Mouse (Mus musculus): Measurements from ENCODE around the gene Rpl7l1.

The Rpl7l1 gene

DNA sequence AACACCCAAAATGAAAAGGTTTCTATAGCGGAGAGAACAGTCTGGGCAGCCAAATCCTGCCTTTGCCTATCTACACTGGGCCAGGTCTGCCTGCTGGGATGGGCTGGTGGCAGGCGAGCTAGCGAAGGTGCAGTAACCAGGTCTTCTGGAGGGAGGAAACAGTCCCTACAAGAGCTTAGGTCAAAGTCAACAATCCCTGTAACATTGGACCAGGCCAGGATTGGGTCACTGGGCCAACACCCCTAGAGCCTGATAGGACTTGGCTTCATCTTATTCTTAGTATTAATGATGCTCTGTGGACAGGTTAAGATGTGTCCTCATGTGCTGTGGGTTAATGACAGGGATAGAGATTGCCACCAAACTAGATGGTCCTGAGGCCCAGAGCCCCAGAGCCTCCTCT is 48.4 kb downstream of the Rpl7l1 start:
- no peak for DNase-seq

DNA sequence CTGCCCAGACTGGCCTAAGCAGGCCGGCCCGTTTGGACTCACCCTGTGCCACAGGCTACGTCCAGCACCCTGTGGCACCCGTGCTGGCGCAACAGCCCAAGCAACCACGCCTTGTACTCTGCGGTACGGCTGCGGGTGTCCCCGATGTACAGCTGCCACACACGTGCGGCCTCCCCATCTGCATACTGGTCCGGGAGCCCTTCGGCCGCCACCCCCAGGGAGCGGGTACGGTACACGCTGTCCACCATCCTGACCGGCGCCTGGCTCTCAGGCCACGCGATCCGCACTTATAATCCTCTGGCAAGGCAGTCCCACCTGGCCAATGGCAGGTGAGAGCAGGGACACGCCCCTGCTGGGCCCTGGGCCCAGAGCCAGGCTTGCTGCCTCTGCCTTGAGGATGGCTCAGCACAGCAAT is 53.6 kb downstream of the Rpl7l1 start, which contains the start of gene Gnmt:
Gene Gnmt, minus strand, starts transcription at position 265 of the 415 bp plus-strand sequence.
- peak; percentile 94 for DNase-seq

DNA sequence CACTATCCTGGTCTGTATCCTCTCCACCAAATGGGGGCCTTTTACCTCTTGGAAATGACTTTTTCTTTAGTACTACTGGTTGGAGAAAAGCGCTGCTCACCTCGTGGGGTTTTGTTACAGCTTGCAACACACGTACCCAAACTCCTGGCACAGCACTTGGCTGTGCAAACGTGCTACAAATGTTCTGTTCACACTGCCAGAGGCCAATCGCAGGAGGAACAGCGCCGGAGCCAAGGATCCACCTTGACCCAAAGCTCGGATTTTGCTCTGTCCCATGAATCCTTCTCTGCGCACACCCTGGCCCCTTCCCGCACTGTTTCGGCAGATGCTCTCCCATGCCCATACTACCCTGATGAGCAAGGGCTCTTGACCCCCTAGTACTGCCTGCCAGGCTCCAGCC is 54.0 kb downstream of the Rpl7l1 start:
- DNase-seq: no peak

DNA sequence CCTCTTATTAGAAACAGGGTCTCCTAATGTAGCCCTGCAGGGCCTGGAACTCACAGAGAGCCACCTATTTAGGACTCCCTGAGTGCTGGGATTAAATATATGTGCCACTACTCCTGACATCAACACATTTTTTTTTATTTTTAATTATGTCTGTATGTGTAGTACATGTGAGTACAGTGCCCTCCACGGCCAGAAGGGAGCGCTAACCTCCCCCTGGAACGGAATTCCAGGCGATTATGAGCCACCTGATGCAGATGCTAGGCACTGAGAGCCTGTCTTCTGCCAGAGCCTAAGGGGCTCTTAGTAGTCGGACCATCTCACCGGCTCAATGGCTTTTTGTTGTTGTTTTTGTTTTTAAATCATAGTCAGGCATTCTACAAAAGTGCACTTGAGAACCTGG is 54.5 kb downstream of the Rpl7l1 start:
- no peak for DNase-seq

DNA sequence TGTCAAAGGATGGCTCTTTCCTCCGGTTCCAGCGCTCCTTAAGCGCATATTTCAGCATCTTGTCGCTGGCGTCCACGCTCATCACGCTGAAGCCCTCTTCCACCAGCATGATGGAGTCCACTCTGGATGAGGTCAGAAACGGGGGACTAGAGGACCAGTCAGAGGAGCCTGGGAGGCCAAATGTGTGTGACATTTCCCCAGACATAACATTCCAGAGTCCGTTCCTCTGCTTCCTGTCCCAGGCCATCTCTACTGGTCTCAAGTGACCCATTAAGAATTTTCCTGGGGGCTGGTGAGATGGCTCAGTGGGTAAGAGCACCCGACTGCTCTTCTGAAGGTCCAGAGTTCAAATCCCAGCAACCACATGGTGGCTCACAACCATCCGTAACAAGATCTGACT is 55.2 kb downstream of the Rpl7l1 start:
- DNase-seq: no peak

DNA sequence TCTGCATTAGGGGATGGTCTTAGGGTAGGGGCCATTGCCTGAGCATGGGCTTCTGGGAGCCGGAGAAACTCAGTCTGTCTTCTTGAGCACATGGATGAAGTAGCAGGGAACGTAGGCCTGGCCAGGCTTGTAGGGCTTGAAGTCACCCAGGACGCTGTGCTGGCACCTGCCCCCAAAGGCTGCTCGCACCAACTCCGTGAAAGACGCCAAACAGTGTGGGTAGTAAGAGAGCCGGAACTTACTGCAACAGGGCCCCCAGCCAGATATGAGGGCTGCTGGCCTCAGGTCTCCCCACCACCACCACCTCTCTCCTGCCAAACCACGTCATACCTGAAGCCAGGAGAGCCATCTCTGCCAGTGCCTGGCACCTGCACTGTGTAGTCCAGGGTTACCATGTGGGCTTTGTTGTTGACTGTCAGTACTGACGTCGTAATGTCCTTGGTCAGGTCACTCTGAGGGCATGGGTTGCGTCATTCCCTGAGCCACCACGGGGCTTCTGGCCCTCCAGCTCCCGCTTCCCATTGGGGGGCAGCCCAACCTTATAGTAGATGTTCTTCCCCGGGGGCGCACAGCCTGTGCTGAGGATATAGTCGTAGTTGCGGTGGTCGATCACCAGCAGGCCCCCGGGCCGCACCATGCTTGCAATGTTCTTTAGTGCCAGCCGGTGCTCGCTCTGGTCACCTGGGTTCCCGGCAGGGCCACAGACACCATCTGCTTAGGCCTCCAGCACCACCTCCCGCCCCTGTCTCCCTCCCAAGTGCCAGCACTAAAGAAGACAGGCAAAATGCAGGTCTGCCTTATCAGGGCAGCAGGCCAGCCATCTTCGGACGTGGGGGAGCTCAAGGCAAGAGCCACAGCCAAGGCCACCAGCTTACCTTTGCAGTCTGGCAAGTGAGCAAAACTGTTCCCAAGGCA is 56.5 kb downstream of the Rpl7l1 start:
- DNase-seq: no peak

DNA sequence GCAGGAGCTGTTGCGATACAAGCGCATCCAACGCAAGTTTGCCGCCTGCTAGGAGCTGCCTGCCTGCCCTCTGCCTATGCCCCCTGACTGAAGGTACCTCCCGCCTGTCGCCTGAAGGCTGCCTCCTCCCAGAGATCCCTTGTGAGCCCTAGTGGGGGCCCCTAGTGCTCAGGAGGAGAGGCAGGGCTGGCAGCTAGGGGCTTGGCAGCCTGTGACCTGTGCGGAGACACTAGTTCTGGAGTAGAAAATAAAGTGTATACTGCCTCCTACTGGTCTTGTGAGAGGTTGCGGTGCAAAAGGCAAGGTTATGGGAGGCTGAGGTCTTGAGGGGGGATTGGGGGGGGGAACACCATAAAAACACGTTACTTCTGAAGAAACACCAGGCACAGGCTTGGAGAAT is 57.2 kb downstream of the Rpl7l1 start:
- peak; percentile 90 for DNase-seq

DNA sequence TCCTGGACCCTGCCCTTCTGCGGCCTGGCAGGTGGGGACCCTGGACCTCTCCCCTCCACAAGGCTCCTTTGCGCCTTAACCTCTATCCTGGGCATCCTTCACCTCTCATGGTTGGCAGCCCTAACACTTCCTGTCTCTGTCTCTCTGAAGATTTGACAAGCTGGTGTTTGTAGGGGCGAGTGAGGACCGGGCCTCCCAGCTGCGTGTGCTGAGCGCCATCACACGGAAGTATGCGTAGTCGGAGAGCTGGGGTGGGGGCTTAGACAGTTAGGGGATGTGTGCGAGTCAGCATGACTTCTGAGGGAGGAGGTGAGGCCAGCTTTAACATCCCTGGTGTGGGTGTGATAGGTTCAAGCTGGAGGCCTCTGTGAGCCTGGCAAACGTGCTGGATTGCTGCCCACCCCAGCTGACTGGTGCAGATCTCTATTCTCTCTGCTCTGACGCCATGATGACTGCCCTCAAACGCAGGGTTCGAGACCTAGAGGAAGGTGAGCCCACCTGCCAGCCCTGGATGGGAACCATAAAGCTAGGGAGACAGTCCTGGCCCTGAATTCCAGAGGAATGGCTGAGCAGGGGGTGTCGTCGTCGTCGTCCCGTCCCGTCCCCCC is 57.9 kb downstream of the Rpl7l1 start:
- DNase-seq: peak; percentile 89

Measured in heart, adult 11 months (tissue).